Mouse (Mus musculus): ENCODE measurements at regions not wholly inside any gene's neighbourhood (a gene's known extent, or its start where the extent isn't known, plus 50 kb on each side); places are given as distances from the start of the nearest gene placed in this dataset.

DNA sequence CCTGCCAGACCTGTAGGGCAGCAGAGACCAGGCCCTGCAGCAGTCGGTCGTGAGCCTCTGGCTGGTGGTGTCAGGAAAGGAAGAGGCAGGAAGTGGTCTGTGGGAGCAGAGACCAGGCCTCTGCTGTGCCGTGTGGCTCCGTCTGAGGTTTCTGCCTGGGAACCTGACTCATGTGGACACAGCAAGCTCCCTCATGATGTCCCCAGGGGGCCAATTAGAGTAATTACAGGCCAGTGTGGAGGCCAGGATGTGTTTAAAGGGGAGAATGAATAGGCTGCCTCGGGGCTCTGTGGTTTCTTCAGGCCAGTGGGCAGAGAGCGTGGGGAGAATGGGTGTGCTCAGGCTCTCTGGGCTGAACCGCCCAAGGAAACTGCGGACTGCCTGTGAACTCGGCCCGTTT, 222.3 kb downstream of the Uaca start:
- WGBS = 51% methylated on average over 10 of the region's 10 CpGs
- ATAC-seq = no peak

DNA sequence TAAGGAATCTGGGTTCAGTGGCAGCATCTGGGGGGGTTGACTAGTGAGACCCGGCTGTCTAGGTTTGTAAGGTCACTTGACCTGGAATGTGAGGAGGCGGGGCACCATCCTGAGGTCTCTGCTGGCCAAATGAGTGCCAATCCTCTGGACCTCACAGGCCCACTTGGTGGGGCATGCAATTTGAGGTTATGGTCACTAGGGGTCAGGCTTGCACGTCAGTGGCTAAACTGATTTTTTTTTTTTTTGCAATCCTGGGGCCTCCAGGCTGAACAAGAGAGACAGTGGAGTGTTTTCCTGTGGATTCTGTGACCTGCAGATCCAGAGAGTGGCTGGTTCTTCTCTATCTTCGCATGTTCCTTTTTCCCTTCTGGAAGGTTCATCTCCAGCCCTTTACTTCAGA, 225.6 kb downstream of the Uaca start:
- no peaks in the 10 kb centered on the region for H3K4me1 ChIP-seq (replicated peaks; ENCODE audit: control insufficient read depth, insufficient read depth, low read length)
- H3K27me3 ChIP-seq (replicated peaks; ENCODE audit: control insufficient read depth, insufficient read depth, low read length) = no peaks in the 10 kb centered on the region
- H3K4me3 ChIP-seq (ENCODE audit: low read depth, low read length) = no peak overlapping the region
- no peak for ATAC-seq
- no peaks in the 10 kb centered on the region for H3K36me3 ChIP-seq (ENCODE audit: control insufficient read depth, insufficient read depth)
- TF ChIP-seq CTCF (IDR thresholded peaks at IDR 0.05; ENCODE audit: low read depth) = peak; percentile 62
- WGBS = 78% methylated on average over 4 of the region's 4 CpGs
- H3K27ac ChIP-seq (ENCODE audit: low read depth, low read length) = no peak overlapping the region
- H3K9ac ChIP-seq (ENCODE audit: low read depth, low read length) = no peak overlapping the region
- H3K4me2 ChIP-seq (replicated peaks; ENCODE audit: low read depth) = no peak overlapping the region
- no peaks in the 10 kb centered on the region for H3K9me3 ChIP-seq (ENCODE audit: control insufficient read depth)

More for the DNA sequence above, 222.3 kb downstream of the Uaca start:
- Histone ChIP-seq H3K36me3 (ENCODE audit: control insufficient read depth, insufficient read depth) (no peaks in the 10 kb centered on the region), H3K4me1 (replicated peaks; ENCODE audit: control insufficient read depth, insufficient read depth, low read length) (no peaks in the 10 kb centered on the region), H3K27me3 (replicated peaks; ENCODE audit: control insufficient read depth, insufficient read depth, low read length) (no peaks in the 10 kb centered on the region), H3K4me2 (replicated peaks; ENCODE audit: low read depth) (no peak overlapping the region), H3K9me3 (ENCODE audit: control insufficient read depth) (no peaks in the 10 kb centered on the region), H3K4me3 (ENCODE audit: low read depth, low read length) (no peak overlapping the region), H3K27ac (ENCODE audit: low read depth, low read length) (no peak overlapping the region), H3K9ac (ENCODE audit: low read depth, low read length) (no peak overlapping the region)
- TF ChIP-seq CTCF (IDR thresholded peaks at IDR 0.05; ENCODE audit: low read depth) = 0 out of 2 replicates have a peak, but pooled peaks have one; percentile 4

DNA sequence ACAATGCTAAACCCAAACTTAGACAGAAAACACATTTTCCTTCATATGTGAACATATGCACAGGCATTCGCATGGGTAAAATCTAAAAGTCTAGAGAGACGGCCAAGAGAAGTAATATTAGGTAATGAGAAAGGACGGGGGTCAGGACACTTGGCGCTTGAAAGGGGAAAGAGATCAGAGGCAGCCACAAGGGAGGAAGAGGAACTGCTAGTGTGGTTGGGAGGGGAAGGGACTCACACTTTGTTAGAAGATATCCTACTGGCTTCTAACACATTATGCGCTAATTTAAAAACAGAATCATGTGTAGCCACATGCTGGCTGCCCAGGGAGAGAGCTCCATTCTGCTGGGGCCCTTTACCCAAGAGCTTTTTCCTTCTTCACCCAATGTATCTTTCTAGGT, 227.5 kb downstream of the Uaca start:
- Histone ChIP-seq H3K9ac (ENCODE audit: low read depth, low read length) (no peak overlapping the region), H3K27me3 (replicated peaks; ENCODE audit: control insufficient read depth, insufficient read depth, low read length) (no peaks in the 10 kb centered on the region), H3K27ac (ENCODE audit: low read depth, low read length) (no peak overlapping the region), H3K9me3 (ENCODE audit: control insufficient read depth) (no peaks in the 10 kb centered on the region), H3K4me3 (ENCODE audit: low read depth, low read length) (no peak overlapping the region), H3K4me1 (replicated peaks; ENCODE audit: control insufficient read depth, insufficient read depth, low read length) (no peaks in the 10 kb centered on the region), H3K36me3 (ENCODE audit: control insufficient read depth, insufficient read depth) (no peaks in the 10 kb centered on the region), H3K4me2 (replicated peaks; ENCODE audit: low read depth) (no peak overlapping the region)
- WGBS = 90% methylated on average over 5 of the region's 5 CpGs
- TF ChIP-seq CTCF (IDR thresholded peaks at IDR 0.05; ENCODE audit: low read depth) = no peak
- no peak for ATAC-seq

DNA sequence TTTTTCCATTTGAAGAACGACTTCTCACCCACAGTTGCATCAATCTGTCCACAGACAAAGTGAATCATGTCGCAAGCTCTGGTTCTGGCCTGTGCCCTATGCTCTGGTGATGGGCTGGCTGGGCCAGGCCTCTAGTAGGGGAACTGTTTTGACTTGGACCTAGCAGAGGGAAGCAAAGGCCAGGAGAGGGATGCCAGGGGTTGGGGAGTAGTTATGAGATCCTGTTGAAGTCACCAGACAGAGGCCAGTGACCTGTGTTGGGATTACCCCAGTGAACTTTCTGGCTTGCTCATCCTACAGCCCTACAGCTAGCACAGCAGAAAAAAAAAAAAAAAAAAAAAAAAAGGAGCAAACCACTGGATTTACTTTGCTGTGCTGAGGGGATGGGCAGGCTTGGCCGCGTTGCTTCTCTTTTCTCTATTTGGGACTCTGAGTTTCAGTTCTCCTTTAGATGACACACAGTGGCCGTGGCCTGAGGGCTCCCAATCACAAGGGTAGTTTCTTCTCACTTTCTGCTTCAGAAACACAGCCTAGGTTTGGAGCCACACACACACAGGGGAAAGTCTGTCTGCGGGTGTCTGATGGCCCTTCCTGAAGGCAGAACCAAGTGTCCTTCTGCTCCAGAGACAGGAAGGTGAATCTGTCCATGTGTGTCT, 228.2 kb downstream of the Uaca start:
- Histone ChIP-seq H3K4me3 (ENCODE audit: low read depth, low read length) (no peak overlapping the region), H3K9ac (ENCODE audit: low read depth, low read length) (no peak overlapping the region), H3K9me3 (ENCODE audit: control insufficient read depth) (no peaks in the 10 kb centered on the region), H3K4me1 (replicated peaks; ENCODE audit: control insufficient read depth, insufficient read depth, low read length) (no peaks in the 10 kb centered on the region), H3K36me3 (ENCODE audit: control insufficient read depth, insufficient read depth) (no peaks in the 10 kb centered on the region), H3K27me3 (replicated peaks; ENCODE audit: control insufficient read depth, insufficient read depth, low read length) (no peaks in the 10 kb centered on the region), H3K4me2 (replicated peaks; ENCODE audit: low read depth) (no peak overlapping the region), H3K27ac (ENCODE audit: low read depth, low read length) (no peak overlapping the region)
- WGBS = 79% methylated on average over 6 of the region's 6 CpGs
- ATAC-seq = no peak
- no peak for TF ChIP-seq CTCF (IDR thresholded peaks at IDR 0.05; ENCODE audit: low read depth)

DNA sequence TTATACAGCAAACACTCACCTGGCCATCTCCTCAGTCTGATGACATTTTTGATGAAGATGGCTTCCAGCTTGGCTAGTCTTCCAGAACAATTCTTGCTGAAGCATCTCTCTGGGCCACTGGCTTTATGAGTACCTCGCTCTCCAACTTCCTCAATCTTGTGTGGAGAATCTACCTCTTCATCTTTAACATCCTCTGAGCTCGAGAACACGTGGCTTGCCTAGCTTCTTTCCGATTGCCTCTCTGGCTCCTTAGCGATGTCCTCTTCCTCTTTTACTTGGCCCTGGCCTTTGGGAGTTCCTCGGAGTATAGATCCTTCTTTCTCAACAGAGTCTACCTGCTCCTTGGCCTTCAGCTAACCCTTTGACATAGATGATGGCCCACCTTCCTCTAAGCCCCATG, 231.0 kb downstream of the Uaca start:
- 85% methylated on average over 6 of the region's 6 CpGs for WGBS
- Histone ChIP-seq H3K4me3 (ENCODE audit: low read depth, low read length) (no peak overlapping the region), H3K9me3 (ENCODE audit: control insufficient read depth) (no peaks in the 10 kb centered on the region), H3K27me3 (replicated peaks; ENCODE audit: control insufficient read depth, insufficient read depth, low read length) (0 out of 2 replicates have a peak, but pooled peaks cover 2% of the 10 kb centered on the region), H3K4me1 (replicated peaks; ENCODE audit: control insufficient read depth, insufficient read depth, low read length) (no peaks in the 10 kb centered on the region), H3K4me2 (replicated peaks; ENCODE audit: low read depth) (no peak overlapping the region), H3K27ac (ENCODE audit: low read depth, low read length) (no peak overlapping the region), H3K9ac (ENCODE audit: low read depth, low read length) (no peak overlapping the region), H3K36me3 (ENCODE audit: control insufficient read depth, insufficient read depth) (no peaks in the 10 kb centered on the region)
- no peak for TF ChIP-seq CTCF (IDR thresholded peaks at IDR 0.05; ENCODE audit: low read depth)
- no peak for ATAC-seq

DNA sequence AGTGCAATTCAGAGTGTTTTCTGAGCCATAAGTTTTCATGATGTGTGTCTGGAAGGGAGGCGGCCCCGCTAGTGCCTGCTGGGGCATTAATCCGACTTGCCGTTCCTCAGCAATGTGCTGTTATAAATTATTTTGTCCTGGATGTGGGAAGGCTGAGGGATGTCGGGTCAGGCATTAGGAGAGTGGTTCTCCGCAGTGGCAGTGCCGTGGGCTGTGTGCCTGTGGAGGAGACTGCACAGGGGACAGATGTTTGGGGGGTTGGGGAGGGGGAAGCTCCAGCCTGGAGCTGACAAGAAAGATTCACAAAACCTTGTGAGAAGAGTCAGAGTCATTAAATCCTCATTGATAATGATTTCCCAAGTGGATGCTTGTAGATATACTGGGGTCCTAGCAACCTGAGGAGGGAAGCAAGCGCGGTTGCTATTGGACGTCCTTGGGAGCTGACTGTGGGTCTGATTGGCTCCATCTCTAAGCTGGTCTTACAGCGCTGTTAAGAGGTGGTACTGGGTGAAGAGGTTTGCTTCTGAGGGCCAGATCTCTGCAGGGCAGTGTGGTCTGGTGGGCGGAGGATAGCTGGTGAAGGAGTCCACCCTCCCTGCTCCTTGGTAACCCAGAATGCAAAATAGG, 234.5 kb downstream of the Uaca start:
- no peak for ATAC-seq

More for the DNA sequence above, 234.5 kb downstream of the Uaca start:
- no peak overlapping the region for H3K9ac ChIP-seq (ENCODE audit: low read depth, low read length)
- no peak for TF ChIP-seq CTCF (IDR thresholded peaks at IDR 0.05; ENCODE audit: low read depth)
- WGBS = 65% methylated on average over 12 of the region's 12 CpGs
- no peaks in the 10 kb centered on the region for H3K9me3 ChIP-seq (ENCODE audit: control insufficient read depth)
- 0 out of 2 replicates have a peak, but pooled peaks cover 2% of the 10 kb centered on the region for H3K27me3 ChIP-seq (replicated peaks; ENCODE audit: control insufficient read depth, insufficient read depth, low read length)
- 0 out of 2 replicates have a peak, but pooled peaks cover 4% of the 10 kb centered on the region for H3K4me1 ChIP-seq (replicated peaks; ENCODE audit: control insufficient read depth, insufficient read depth, low read length)
- no peak overlapping the region for H3K4me3 ChIP-seq (ENCODE audit: low read depth, low read length)
- no peaks in the 10 kb centered on the region for H3K36me3 ChIP-seq (ENCODE audit: control insufficient read depth, insufficient read depth)
- H3K4me2 ChIP-seq (replicated peaks; ENCODE audit: low read depth) = no peak overlapping the region
- no peak overlapping the region for H3K27ac ChIP-seq (ENCODE audit: low read depth, low read length)
